Mouse (Mus musculus): ENCODE data around the gene Insr. TPM values are rescaled to one million over a fixed set of nuclear protein-coding genes. Genes with fewer than 3 reads are reported as not detected.
A peak's percentile ranks its signal among the peaks of the same experiment; 100 is the strongest.
"Not testable (repeated sequence)": the region's sequence is repeated elsewhere in the genome, so short reads cannot be mapped to it uniquely, and the experiment has no call there.

The Insr gene
- polyA plus RNA-seq (2014; fragmentation: Nextera tagmentation; extraction: Ambion mirVana): 41.1 and 49.3 TPM in 2 replicates

GRCm38 (mm10) chr8:3278934-3279720, at the start of gene Insr:
Insr (minus strand) TSS chr8:3279617.
- peak; percentile 97 for ATAC-seq (ENCODE audit: low FRiP score)
- peak; percentile 96 for DNase-seq (ENCODE audit: low spot score)
- Histone ChIP-seq H3K27ac (ENCODE audit: low read depth, low read length) (peak within 1 kb of the TSS; percentile 68), H3K4me2 (replicated peaks; ENCODE audit: low read depth, low read length) (peak within 1 kb of the TSS; percentile 70), H3K4me3 (ENCODE audit: low read depth, low read length) (peak within 1 kb of the TSS; percentile 88), H3K9me3 (ENCODE audit: control insufficient read depth, low read length) (no peaks in the 10 kb centered on the region), H3K4me1 (replicated peaks; ENCODE audit: control insufficient read depth, insufficient read depth, low read length) (peaks cover 6% of the 10 kb centered on the region; the same call in 1 of the 2 replicates), H3K9ac (ENCODE audit: low read depth, low read length) (peak within 1 kb of the TSS; percentile 88), H3K27me3 (ENCODE audit: control insufficient read depth, insufficient read depth, low read length) (no peaks in the 10 kb centered on the region; the same call in 1 of the 2 replicates), H3K36me3 (ENCODE audit: control insufficient read depth, insufficient read depth, low read length) (no peaks in the 10 kb centered on the region)
- under 1% methylated on average over 56 of the region's 61 CpGs for WGBS

- H3K9ac ChIP-seq (ENCODE audit: low read depth, low read length): no peak overlapping the region
- DNase-seq (ENCODE audit: low spot score) (no peak), ATAC-seq (ENCODE audit: low FRiP score) (no peak)
- H3K9me3 ChIP-seq (ENCODE audit: control insufficient read depth, low read length): no peaks in the 10 kb centered on the region
- no peak overlapping the region for H3K4me2 ChIP-seq (replicated peaks; ENCODE audit: low read depth, low read length)
- WGBS: 81% methylated on average over 8 of the region's 8 CpGs
- no peaks in the 10 kb centered on the region for H3K36me3 ChIP-seq (ENCODE audit: control insufficient read depth, insufficient read depth, low read length)
- no peak overlapping the region for H3K4me3 ChIP-seq (ENCODE audit: low read depth, low read length)
- H3K27ac ChIP-seq (ENCODE audit: low read depth, low read length): no peak overlapping the region
- H3K27me3 ChIP-seq (ENCODE audit: control insufficient read depth, insufficient read depth, low read length): no peaks in the 10 kb centered on the region
- H3K4me1 ChIP-seq (replicated peaks; ENCODE audit: control insufficient read depth, insufficient read depth, low read length): no peaks in the 10 kb centered on the region
These were observed 48.3 kb upstream of the Insr start for GRCm38 (mm10) chr8:3327538-3328245.

GRCm38 (mm10) chr8:3327056-3327455, 47.6 kb upstream of the Insr start:
- no peak overlapping the region for H3K4me3 ChIP-seq (ENCODE audit: low read depth, low read length)
- H3K27me3 ChIP-seq (ENCODE audit: control insufficient read depth, insufficient read depth, low read length): no peaks in the 10 kb centered on the region
- DNase-seq (ENCODE audit: low spot score) (no peak), ATAC-seq (ENCODE audit: low FRiP score) (no peak)
- H3K9me3 ChIP-seq (ENCODE audit: control insufficient read depth, low read length): no peaks in the 10 kb centered on the region
- no peaks in the 10 kb centered on the region for H3K36me3 ChIP-seq (ENCODE audit: control insufficient read depth, insufficient read depth, low read length)
- H3K4me1 ChIP-seq (replicated peaks; ENCODE audit: control insufficient read depth, insufficient read depth, low read length): no peaks in the 10 kb centered on the region
- 95% methylated on average over 1 of the region's 1 CpGs for WGBS
- H3K9ac ChIP-seq (ENCODE audit: low read depth, low read length): no peak overlapping the region
- no peak overlapping the region for H3K4me2 ChIP-seq (replicated peaks; ENCODE audit: low read depth, low read length)
- H3K27ac ChIP-seq (ENCODE audit: low read depth, low read length): no peak overlapping the region

DNA sequence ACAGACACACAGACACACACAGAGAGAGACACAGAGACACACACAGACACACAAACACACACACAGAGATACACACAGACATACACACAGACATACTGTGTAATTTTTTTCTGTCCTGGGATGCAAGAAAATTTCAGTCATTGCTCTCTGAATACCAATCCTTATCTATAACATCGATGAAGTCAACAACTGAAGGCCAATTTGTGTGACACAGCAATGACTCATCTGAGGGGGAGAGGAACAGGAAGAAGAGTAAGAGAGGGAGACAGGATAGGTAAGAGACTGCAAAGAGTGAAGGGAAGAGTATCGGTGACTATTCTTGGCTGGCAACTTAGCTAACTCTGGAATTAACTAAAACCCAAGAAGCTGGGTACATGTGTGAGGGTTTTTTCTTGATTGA, 44.8 kb upstream of the Insr start:
- no peak for ATAC-seq (ENCODE audit: low FRiP score)
- no peak for DNase-seq (ENCODE audit: low spot score)
- Histone ChIP-seq H3K27ac (ENCODE audit: low read depth, low read length) (no peak overlapping the region), H3K9me3 (ENCODE audit: control insufficient read depth, low read length) (no peaks in the 10 kb centered on the region), H3K27me3 (ENCODE audit: control insufficient read depth, insufficient read depth, low read length) (no peaks in the 10 kb centered on the region), H3K4me1 (replicated peaks; ENCODE audit: control insufficient read depth, insufficient read depth, low read length) (no peaks in the 10 kb centered on the region), H3K36me3 (ENCODE audit: control insufficient read depth, insufficient read depth, low read length) (no peaks in the 10 kb centered on the region), H3K9ac (ENCODE audit: low read depth, low read length) (no peak overlapping the region), H3K4me2 (replicated peaks; ENCODE audit: low read depth, low read length) (no peak overlapping the region), H3K4me3 (ENCODE audit: low read depth, low read length) (no peak overlapping the region)
- WGBS: 93% methylated on average over 2 of the region's 2 CpGs

- WGBS: 96% methylated on average over 8 of the region's 11 CpGs
- H3K9me3 ChIP-seq (ENCODE audit: control insufficient read depth, low read length); ATAC-seq (ENCODE audit: low FRiP score); H3K27me3 ChIP-seq (ENCODE audit: control insufficient read depth, insufficient read depth, low read length); DNase-seq (ENCODE audit: low spot score); H3K27ac ChIP-seq (ENCODE audit: low read depth, low read length); H3K9ac ChIP-seq (ENCODE audit: low read depth, low read length); H3K4me3 ChIP-seq (ENCODE audit: low read depth, low read length); H3K36me3 ChIP-seq (ENCODE audit: control insufficient read depth, insufficient read depth, low read length); H3K4me2 ChIP-seq (replicated peaks; ENCODE audit: low read depth, low read length); H3K4me1 ChIP-seq (replicated peaks; ENCODE audit: control insufficient read depth, insufficient read depth, low read length): not testable (repeated sequence)
These were observed 39.9 kb upstream of the Insr start for GRCm38 (mm10) chr8:3319267-3319666.

DNA sequence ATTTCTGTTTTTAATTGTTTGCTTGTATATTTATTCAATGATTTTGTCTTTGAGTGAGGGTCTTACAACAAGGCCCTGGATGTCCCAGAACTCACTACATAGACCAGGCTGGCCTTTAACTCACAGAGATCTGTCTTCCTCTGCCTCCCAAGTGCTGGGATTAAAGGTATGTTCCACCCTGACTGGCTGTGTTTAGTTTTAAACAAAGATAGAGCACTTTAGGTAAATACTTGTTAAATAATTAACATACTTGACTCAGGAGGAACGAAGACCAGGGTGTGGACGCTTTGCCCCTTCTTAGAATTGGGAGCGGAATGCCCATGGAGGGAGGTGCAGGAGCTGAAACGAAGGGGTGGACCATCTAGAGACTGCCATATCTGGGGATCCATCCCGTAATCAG, 37.2 kb upstream of the Insr start:
- Histone ChIP-seq H3K4me1 (replicated peaks; ENCODE audit: control insufficient read depth, insufficient read depth, low read length) (no peaks in the 10 kb centered on the region), H3K4me2 (replicated peaks; ENCODE audit: low read depth, low read length) (no peak overlapping the region), H3K36me3 (ENCODE audit: control insufficient read depth, insufficient read depth, low read length) (no peaks in the 10 kb centered on the region), H3K27ac (ENCODE audit: low read depth, low read length) (no peak overlapping the region), H3K4me3 (ENCODE audit: low read depth, low read length) (no peak overlapping the region), H3K9me3 (ENCODE audit: control insufficient read depth, low read length) (no peaks in the 10 kb centered on the region), H3K27me3 (ENCODE audit: control insufficient read depth, insufficient read depth, low read length) (no peaks in the 10 kb centered on the region), H3K9ac (ENCODE audit: low read depth, low read length) (no peak overlapping the region)
- DNase-seq (ENCODE audit: low spot score): no peak
- WGBS: 90% methylated on average over 5 of the region's 5 CpGs
- ATAC-seq (ENCODE audit: low FRiP score): no peak

DNA sequence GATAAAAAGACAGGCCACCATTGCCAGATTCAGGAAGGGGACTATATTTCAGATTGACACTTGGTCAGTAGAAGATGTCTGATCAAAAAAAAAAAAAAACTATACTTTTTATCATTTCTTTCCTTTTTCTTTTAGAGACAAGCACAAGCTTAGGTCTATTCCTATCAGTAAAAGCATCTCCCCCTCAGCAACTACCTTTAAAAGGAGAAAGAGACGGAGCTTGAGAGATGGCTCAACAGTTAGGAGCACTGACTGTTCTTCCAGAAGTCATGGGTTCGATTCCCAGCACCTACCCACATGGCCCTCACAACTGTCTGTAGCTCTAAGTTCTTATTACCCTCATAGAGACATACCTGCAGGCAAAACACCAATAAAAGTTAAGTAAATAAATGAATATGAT, 34.9 kb upstream of the Insr start:
- Histone ChIP-seq H3K36me3 (ENCODE audit: control insufficient read depth, insufficient read depth, low read length) (no peaks in the 10 kb centered on the region), H3K27ac (ENCODE audit: low read depth, low read length) (no peak overlapping the region), H3K4me1 (replicated peaks; ENCODE audit: control insufficient read depth, insufficient read depth, low read length) (no peaks in the 10 kb centered on the region), H3K4me3 (ENCODE audit: low read depth, low read length) (no peak overlapping the region), H3K9ac (ENCODE audit: low read depth, low read length) (no peak overlapping the region), H3K4me2 (replicated peaks; ENCODE audit: low read depth, low read length) (no peak overlapping the region), H3K9me3 (ENCODE audit: control insufficient read depth, low read length) (no peaks in the 10 kb centered on the region), H3K27me3 (ENCODE audit: control insufficient read depth, insufficient read depth, low read length) (no peaks in the 10 kb centered on the region)
- ATAC-seq (ENCODE audit: low FRiP score) (no peak), DNase-seq (ENCODE audit: low spot score) (no peak)
- WGBS: 83% methylated on average over 2 of the region's 2 CpGs

- DNase-seq (ENCODE audit: low spot score) (no peak), ATAC-seq (ENCODE audit: low FRiP score) (no peak)
- no peaks in the 10 kb centered on the region for H3K4me1 ChIP-seq (replicated peaks; ENCODE audit: control insufficient read depth, insufficient read depth, low read length)
- no peak overlapping the region for H3K4me2 ChIP-seq (replicated peaks; ENCODE audit: low read depth, low read length)
- H3K27ac ChIP-seq (ENCODE audit: low read depth, low read length): no peak overlapping the region
- no peaks in the 10 kb centered on the region for H3K27me3 ChIP-seq (ENCODE audit: control insufficient read depth, insufficient read depth, low read length)
- no peaks in the 10 kb centered on the region for H3K36me3 ChIP-seq (ENCODE audit: control insufficient read depth, insufficient read depth, low read length)
- no peak overlapping the region for H3K9ac ChIP-seq (ENCODE audit: low read depth, low read length)
- 80% methylated on average over 3 of the region's 3 CpGs for WGBS
- H3K9me3 ChIP-seq (ENCODE audit: control insufficient read depth, low read length): no peaks in the 10 kb centered on the region
- no peak overlapping the region for H3K4me3 ChIP-seq (ENCODE audit: low read depth, low read length)
These were observed 34.4 kb upstream of the Insr start for GRCm38 (mm10) chr8:3313843-3314242.

DNA sequence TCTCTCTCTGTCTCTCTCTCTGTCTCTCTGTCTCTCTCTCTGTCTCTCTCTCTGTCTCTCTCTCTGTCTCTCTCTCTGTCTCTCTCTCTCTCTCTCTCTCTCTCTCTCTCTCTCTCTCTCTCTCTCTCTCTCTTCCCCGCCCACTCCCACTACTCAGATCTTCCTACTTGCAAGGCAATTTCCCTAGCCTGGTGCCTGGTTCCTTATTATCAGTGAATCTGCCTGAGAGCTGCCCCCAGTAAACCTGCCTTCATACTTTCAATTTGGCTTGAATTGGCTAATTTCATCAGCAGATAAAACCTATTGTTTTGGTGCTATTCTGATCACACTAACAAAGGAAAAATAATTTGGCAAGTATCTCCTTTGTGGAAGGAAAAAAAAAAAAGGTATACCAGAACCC, 34.0 kb upstream of the Insr start:
- not testable (repeated sequence) for DNase-seq (ENCODE audit: low spot score); ATAC-seq (ENCODE audit: low FRiP score); H3K9me3 ChIP-seq (ENCODE audit: control insufficient read depth, low read length); H3K36me3 ChIP-seq (ENCODE audit: control insufficient read depth, insufficient read depth, low read length); H3K4me2 ChIP-seq (replicated peaks; ENCODE audit: low read depth, low read length); H3K4me3 ChIP-seq (ENCODE audit: low read depth, low read length); H3K9ac ChIP-seq (ENCODE audit: low read depth, low read length); H3K27me3 ChIP-seq (ENCODE audit: control insufficient read depth, insufficient read depth, low read length); H3K27ac ChIP-seq (ENCODE audit: low read depth, low read length); H3K4me1 ChIP-seq (replicated peaks; ENCODE audit: control insufficient read depth, insufficient read depth, low read length)
- WGBS: 100% methylated on average over 1 of the region's 1 CpGs

All from hindbrain, embryonic 11.5 days (tissue).